Mouse (Mus musculus): ENCODE measurements at regions not wholly inside any gene's neighbourhood (a gene's known extent, or its start where the extent isn't known, plus 50 kb on each side); places are given as distances from the start of the nearest gene placed in this dataset.

- no peak for ATAC-seq (ENCODE audit: extremely low read depth, insufficient number of reproducible peaks, low FRiP score, poor library complexity, severe bottlenecking)
Measured at GRCm38 (mm10) chr11:117586063-117586462, 68.0 kb upstream of the Tnrc6c start.

DNA sequence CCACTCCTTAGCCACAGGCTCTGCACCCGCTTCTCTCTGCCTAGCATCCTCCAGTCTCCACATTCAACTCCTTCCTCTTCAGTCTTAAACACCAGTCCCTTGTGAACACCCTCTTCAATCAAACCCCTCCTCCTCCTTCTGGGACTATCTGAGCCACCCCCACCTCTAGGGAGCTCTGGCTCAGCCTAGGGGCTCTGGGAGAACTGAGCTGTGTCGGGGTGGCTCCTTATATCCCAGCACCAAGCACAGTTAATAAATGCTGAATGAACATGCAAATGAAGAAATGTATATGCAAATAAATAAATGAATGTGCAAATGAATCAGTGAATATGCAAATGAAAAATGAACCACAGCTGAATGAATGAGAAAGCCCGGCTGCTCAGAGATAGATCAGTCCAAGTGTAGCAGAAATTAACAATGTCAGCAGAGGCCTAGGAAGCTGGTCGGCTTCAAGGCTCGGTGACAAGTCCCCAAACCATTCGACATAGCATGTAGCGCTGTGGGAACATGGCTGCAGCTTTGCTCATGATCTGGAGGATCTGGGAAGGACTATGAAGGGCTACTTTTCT, 67.1 kb upstream of the Tnrc6c start:
- no peak for ATAC-seq (ENCODE audit: extremely low read depth, insufficient number of reproducible peaks, low FRiP score, poor library complexity, severe bottlenecking)

DNA sequence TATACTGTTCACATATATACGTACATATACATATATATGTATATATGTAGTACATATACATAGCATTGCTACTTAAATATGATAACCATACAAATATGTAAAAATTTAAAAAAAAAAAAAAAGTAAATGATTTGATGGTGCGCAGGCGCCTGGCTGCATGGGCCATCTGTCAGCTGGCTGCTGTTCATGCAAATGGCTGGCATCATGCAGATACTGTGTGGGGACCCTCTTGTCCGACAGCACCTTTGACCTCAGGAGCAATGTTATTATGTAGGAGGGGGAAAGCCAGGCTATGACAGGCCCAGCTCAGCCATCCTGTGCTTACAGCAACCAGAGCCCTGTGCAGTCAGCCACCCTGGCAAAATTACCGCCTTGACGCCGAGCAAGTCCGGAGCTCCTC, 65.1 kb upstream of the Tnrc6c start:
- ATAC-seq (ENCODE audit: extremely low read depth, insufficient number of reproducible peaks, low FRiP score, poor library complexity, severe bottlenecking), result no peak

DNA sequence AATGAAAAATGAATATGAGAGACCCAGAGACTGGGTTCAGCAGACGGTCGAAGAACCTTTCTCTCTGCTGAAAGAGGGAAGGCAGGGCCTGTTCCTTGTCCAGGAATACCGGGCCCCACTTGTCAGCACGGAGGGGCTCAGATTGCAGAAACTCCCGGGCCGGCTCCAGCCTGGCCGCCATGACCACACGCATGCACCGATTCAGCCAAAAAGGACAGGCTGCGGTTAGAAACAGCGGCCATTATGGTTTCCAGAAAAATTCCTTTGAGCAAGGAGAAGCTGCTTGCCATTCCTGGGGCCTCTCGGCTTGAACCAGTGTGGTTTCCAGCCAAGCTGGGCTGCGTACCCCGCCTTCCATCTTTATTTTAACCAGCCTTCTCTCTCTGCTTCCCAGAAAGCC, 64.7 kb upstream of the Tnrc6c start:
- ATAC-seq (ENCODE audit: extremely low read depth, insufficient number of reproducible peaks, low FRiP score, poor library complexity, severe bottlenecking), result no peak

DNA sequence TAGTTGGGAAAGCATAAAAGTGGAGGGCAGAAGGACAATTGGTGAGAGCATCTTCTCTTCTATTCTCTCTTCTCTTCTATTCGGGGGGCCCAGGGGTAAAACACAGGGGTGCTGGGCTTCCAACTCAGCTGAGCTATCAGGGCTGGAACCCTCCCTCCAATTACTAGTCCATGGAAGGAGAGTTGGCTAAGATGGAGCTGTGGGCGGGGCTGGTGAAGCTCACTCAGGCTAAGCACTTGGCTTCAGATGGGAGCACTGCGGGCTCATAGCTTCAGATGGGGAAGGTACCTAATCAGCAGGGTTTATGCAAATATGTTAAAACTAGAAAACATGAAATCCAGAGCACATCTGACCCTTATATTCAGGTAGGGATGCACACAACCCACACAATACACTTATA, 61.5 kb upstream of the Tnrc6c start:
- no peak for ATAC-seq (ENCODE audit: extremely low read depth, insufficient number of reproducible peaks, low FRiP score, poor library complexity, severe bottlenecking)

DNA sequence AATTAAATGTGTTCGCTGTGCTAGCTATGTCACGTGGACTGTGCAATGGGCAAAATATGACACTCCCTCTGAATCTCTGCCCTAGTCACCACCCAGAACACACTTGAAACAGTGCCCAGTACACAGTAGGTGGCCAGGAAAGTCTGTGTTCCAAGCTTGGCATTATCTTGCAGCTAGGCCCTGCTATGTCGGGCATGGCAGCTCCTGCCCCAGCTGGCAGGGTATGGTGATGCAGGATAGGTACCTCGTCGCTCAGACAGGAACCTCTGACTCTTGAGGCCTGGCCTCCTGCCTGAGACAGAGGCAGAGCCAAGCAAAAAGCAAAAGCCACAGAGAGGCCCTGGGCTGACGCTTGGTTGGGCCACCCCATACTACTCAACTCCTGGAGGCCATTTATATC, 57.9 kb upstream of the Tnrc6c start:
- ATAC-seq (ENCODE audit: extremely low read depth, insufficient number of reproducible peaks, low FRiP score, poor library complexity, severe bottlenecking), result no peak

DNA sequence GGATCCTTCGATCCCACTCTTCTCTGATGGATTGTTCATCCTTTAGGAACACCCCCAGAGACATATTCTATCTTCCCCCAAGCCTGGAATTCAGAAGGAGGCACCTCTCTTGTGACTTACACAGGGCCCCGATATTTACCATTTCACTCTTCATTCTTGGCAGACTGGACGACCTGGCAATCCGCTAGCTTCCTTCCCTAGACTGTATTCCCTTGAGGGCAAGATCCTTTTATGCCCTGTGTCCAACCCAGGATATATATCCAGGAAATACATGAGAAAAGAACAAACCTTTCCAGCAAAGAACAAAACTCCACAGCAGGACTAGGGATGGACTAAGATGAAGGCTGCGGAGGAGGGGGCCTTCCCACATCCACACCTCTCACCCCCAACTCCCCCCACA, 56.3 kb upstream of the Tnrc6c start:
- no peak for ATAC-seq (ENCODE audit: extremely low read depth, insufficient number of reproducible peaks, low FRiP score, poor library complexity, severe bottlenecking)

DNA sequence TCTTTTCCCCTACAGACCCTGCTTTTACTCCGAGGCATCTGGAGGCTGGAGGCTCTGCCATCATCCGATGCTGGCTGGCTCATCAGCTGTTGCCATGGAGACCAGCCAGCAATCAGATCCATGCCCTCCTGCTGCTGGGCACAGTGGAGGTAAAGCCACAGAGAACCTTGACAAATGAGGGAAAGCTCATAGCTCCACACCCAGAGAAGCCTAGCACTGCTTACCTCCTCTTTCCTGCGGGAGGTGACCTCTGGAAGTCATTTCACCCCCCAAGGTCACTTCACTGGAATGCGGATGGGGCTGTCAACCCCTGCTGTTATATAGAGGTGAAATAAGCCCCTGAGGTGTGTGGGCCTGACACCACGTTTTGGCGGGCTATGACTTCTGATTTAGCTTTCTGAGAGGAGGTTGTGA, 55.9 kb upstream of the Tnrc6c start:
- ATAC-seq (ENCODE audit: extremely low read depth, insufficient number of reproducible peaks, low FRiP score, poor library complexity, severe bottlenecking), result no peak

DNA sequence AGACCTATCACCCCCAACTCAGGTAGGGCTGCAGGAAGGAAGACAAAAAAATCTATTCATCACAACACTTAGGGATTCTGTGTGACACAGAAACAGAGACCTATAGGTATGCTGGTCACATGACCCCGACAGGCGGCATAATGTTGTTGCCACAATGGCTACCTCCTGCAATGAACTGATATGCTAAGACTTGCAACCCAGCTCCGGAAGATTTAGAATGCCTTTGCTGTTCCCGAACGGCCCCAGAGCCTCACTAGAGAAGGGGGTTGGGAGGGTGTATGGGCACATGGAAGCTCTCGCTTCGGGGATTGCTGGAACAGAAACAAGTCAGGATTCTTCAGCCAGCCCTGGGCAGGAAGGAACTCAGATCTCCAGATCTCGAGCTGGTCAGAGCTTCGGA, 55.5 kb upstream of the Tnrc6c start:
- no peak for ATAC-seq (ENCODE audit: extremely low read depth, insufficient number of reproducible peaks, low FRiP score, poor library complexity, severe bottlenecking)

- ATAC-seq (ENCODE audit: extremely low read depth, insufficient number of reproducible peaks, low FRiP score, poor library complexity, severe bottlenecking), result 0 out of 2 replicates have a peak, but pooled peaks have one; percentile 33
Measured at GRCm38 (mm10) chr11:117599049-117599787, 54.9 kb upstream of the Tnrc6c start.

DNA sequence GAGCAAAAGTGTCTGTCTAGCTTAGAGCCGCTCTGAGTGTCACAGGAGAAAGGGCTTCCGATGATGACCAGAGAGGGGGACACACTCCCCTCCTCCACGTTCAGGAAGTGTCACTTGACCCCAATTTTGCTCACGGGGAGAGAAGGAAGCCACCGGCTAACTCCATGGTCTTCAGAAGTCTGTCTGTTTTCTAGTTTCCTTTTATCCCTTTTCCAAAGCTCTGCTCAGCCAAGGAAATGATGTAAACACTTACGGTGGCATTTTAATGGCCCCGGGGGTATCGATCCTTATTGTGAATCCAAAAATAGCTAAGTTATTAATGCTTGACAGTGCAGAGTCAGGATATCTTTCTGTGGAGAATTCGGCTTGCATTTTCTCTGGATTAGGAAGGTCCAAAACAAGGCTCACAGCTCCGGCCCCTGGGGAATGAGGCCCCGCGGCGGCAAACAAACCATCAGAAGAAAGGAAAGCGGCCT, 54.3 kb upstream of the Tnrc6c start:
- ATAC-seq (ENCODE audit: extremely low read depth, insufficient number of reproducible peaks, low FRiP score, poor library complexity, severe bottlenecking), result no peak

GRCm38 (mm10) chr11:117601147-117601546, 52.9 kb upstream of the Tnrc6c start:
- ATAC-seq (ENCODE audit: extremely low read depth, insufficient number of reproducible peaks, low FRiP score, poor library complexity, severe bottlenecking), result no peak

- no peak for ATAC-seq (ENCODE audit: extremely low read depth, insufficient number of reproducible peaks, low FRiP score, poor library complexity, severe bottlenecking)
Measured at GRCm38 (mm10) chr11:117604019-117604418, 50.1 kb upstream of the Tnrc6c start.

Data from neutrophil, adult 5-6 weeks (primary cell).